Mouse (Mus musculus): ENCODE data around the gene Tmem186. TPM values are rescaled to one million over a fixed set of nuclear protein-coding genes. Genes with fewer than 3 reads are reported as not detected.

Gene Tmem186
- total RNA-seq, 2 experiments from 2014 or later, result 12.4 to 13.4 TPM

GRCm38 (mm10) chr16:8663022-8663421 is 25.5 kb upstream of the Tmem186 start:
- no peak for DNase-seq (ENCODE audit: low spot score in 2 of 2)
- H3K4me3 ChIP-seq, result no peak overlapping the region
- TF ChIP-seq CTCF (conservative IDR thresholded peaks at IDR 0.05), result no peak
- peak overlapping the region; percentile 33; the same call in 1 of the 2 replicates for H3K27ac ChIP-seq

- H3K27ac ChIP-seq, result no peak overlapping the region
- H3K4me3 ChIP-seq, result no peak overlapping the region
- no peak for DNase-seq (ENCODE audit: low spot score in 2 of 2)
- no peak for TF ChIP-seq CTCF (conservative IDR thresholded peaks at IDR 0.05)
Observed at GRCm38 (mm10) chr16:8658764-8659163, 21.3 kb upstream of the Tmem186 start.

DNA sequence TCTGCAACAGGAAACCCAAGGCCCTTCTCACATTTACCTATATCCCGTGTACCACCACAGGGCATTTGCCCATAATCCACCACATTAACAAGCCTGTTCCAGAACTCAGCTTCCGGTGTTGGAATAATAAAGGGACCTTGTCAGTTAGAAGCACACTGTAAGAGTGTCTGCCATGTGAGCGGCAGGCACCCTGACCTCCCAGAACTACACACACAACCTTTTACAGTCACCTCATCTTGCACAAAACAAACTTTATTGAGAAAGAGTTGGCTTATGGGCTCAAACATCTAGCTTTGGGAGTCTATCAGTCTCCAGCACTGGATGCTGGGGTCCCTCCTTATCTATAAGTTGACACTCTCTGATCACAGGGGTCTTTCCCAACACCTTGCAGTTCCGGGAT is 20.8 kb upstream of the Tmem186 start:
- no peak for DNase-seq (ENCODE audit: low spot score in 2 of 2)
- Histone ChIP-seq H3K4me3 (no peak overlapping the region), H3K27ac (no peak overlapping the region)
- no peak for TF ChIP-seq CTCF (conservative IDR thresholded peaks at IDR 0.05)

GRCm38 (mm10) chr16:8656256-8656655 is 18.7 kb upstream of the Tmem186 start:
- H3K4me3 ChIP-seq, result no peak overlapping the region
- TF ChIP-seq CTCF (conservative IDR thresholded peaks at IDR 0.05), result no peak; the same call in none of the 2 replicates
- H3K27ac ChIP-seq, result no peak overlapping the region
- no peak for DNase-seq (ENCODE audit: low spot score in 2 of 2)

- H3K4me3 ChIP-seq, result no peak overlapping the region
- DNase-seq (ENCODE audit: low spot score in 2 of 2), result no peak
- no peak; the same call in 1 of the 2 replicates for TF ChIP-seq CTCF (conservative IDR thresholded peaks at IDR 0.05)
- H3K27ac ChIP-seq, result no peak overlapping the region
Observed at GRCm38 (mm10) chr16:8655599-8655998, 18.1 kb upstream of the Tmem186 start.

- no peak for TF ChIP-seq CTCF (conservative IDR thresholded peaks at IDR 0.05)
- H3K27ac ChIP-seq, result no peak overlapping the region
- H3K4me3 ChIP-seq, result no peak overlapping the region
- no peak for DNase-seq (ENCODE audit: low spot score in 2 of 2)
Observed at GRCm38 (mm10) chr16:8655108-8655507, 17.6 kb upstream of the Tmem186 start.

- DNase-seq (ENCODE audit: low spot score in 2 of 2), result no peak
- Histone ChIP-seq H3K4me3 (no peak overlapping the region), H3K27ac (no peak overlapping the region)
- no peak for TF ChIP-seq CTCF (conservative IDR thresholded peaks at IDR 0.05)
Observed at GRCm38 (mm10) chr16:8650007-8650406, 12.5 kb upstream of the Tmem186 start.

GRCm38 (mm10) chr16:8645546-8645945 is 8.0 kb upstream of the Tmem186 start:
- H3K4me3 ChIP-seq, result no peak overlapping the region
- TF ChIP-seq CTCF (conservative IDR thresholded peaks at IDR 0.05), result no peak
- H3K27ac ChIP-seq, result peak overlapping the region; percentile 65
- no peak for DNase-seq (ENCODE audit: low spot score in 2 of 2)

GRCm38 (mm10) chr16:8643855-8644254 is 6.3 kb upstream of the Tmem186 start:
- TF ChIP-seq CTCF (conservative IDR thresholded peaks at IDR 0.05), result peak; percentile 93
- Histone ChIP-seq H3K4me3 (no peak overlapping the region), H3K27ac (no peak overlapping the region)
- peak in 1 of 2 experiments; percentile 39 for DNase-seq (ENCODE audit: low spot score in 2 of 2)

- Histone ChIP-seq H3K4me3 (no peak overlapping the region), H3K27ac (no peak overlapping the region)
- DNase-seq (ENCODE audit: low spot score in 2 of 2), result no peak
- no peak for TF ChIP-seq CTCF (conservative IDR thresholded peaks at IDR 0.05)
Observed at GRCm38 (mm10) chr16:8639466-8640191, 2.1 kb upstream of the Tmem186 start.

- DNase-seq (ENCODE audit: low spot score in 2 of 2), result no peak
- TF ChIP-seq CTCF (conservative IDR thresholded peaks at IDR 0.05), result no peak
- peak overlapping the region; percentile 96 for H3K4me3 ChIP-seq
- peak overlapping the region; percentile 92 for H3K27ac ChIP-seq
Observed at GRCm38 (mm10) chr16:8638131-8638530, 619 bp upstream of the Tmem186 start.

DNA sequence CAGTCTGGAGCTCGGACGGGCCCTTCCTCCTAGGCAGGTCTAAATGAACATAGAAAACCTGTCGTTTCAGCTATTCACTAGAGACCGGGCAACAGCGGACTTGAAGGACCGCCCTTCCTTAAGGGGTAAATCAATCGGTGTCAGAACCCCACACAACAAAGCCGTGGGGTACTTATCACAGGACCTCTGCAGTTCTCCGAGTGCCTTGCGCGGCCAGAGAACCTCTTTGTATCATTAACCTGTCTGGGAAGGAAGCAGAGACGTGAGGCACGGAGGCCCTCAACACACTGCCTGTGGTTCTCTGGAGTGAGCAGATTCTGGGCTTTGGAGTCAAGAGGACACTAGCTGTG is 670 bp downstream of the Tmem186 start:
- no peak for TF ChIP-seq CTCF (conservative IDR thresholded peaks at IDR 0.05)
- peak overlapping the region; percentile 96 for H3K4me3 ChIP-seq
- H3K27ac ChIP-seq, result peak overlapping the region; percentile 92
- no peak for DNase-seq (ENCODE audit: low spot score in 2 of 2)

DNA sequence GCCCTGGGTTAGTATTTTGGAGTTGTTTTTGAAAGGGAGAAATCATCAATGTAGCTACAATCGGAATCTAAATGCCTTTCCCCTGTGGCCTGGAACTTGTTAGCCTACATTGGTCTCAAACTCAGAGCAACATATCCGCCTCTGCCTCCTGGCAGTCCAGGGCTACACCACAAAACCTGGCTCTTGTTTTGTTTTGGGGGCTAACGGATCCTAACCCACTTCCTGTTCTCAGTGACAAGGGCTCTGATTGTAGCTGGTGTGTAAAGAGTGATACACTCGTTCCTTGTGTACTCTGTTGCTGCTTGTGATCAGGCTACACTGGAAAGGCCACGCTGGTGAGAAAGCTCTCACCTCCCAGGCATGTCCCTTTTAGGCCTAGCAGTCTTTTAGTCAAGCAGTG is 6.1 kb downstream of the Tmem186 start:
- Histone ChIP-seq H3K4me3 (no peak overlapping the region), H3K27ac (no peak overlapping the region)
- DNase-seq (ENCODE audit: low spot score in 2 of 2), result no peak
- no peak for TF ChIP-seq CTCF (conservative IDR thresholded peaks at IDR 0.05)

DNA sequence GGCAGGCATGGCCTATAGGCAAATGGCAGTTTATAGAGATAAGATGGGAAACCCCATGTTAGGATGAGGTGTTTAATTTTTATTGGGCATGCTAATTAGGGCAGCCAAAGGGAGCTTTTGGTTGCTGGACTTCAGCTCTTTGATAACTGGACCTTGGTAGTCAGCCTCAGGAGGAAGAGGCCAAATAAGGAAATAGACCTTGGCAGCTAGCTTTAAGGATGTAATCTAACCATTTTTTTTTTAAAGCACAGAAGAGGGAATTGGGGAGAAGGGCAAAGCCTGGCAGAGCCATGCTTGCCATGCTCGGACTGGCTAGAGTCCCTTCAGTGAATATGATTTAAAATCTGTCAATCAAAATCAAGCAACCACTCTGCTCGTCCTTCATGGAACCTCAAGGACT is 7.1 kb downstream of the Tmem186 start:
- no peak overlapping the region for H3K27ac ChIP-seq
- no peak overlapping the region for H3K4me3 ChIP-seq
- TF ChIP-seq CTCF (conservative IDR thresholded peaks at IDR 0.05), result no peak
- no peak for DNase-seq (ENCODE audit: low spot score in 2 of 2)
